Mouse (Mus musculus) olfactory bulb, adult 2 months (tissue): ENCODE data around the gene Mrps2.

Experiments
- CTCF ChIP-seq: fragments of 200-500 bp; IDR thresholded peaks from 2 replicates; pipeline ENCODE4 v1.5.1; 2012; ENCODE audit warnings: low read depth, mild to moderate bottlenecking, low read length, moderate library complexity; ENCODE audit not compliant: insufficient read depth
- POLR2A ChIP-seq: fragments of 200-500 bp; IDR thresholded peaks from 2 replicates; pipeline ENCODE4 v1.6.1; 2012; ENCODE audit warnings: mild to moderate bottlenecking, low read depth, low read length, moderate library complexity; ENCODE audit not compliant: insufficient read depth

- TF ChIP-seq POLR2A (no peak), CTCF (no peak)
Observed at GRCm38 (mm10) chr2:28430846-28431245, 37.0 kb upstream of the Mrps2 start.
